Mouse (Mus musculus) small intestine, adult 2 months (tissue): ENCODE data around the gene Tmem51. TPM values are rescaled to one million over a fixed set of nuclear protein-coding genes. Genes with fewer than 3 reads are reported as not detected.
"Not testable (repeated sequence)": the region's sequence is repeated elsewhere in the genome, so short reads cannot be mapped to it uniquely, and the experiment has no call there.

Experiments
- H3K27ac ChIP-seq: fragments of 200-500 bp; 2 replicates; pipeline ENCODE4 v1.5.1; 2012; ENCODE audit warnings: low read depth, low read length, control low read depth, inconsistent platforms; ENCODE audit not compliant: insufficient read depth
- H3K27me3 ChIP-seq: fragments of 200-500 bp; 2 replicates; pipeline ENCODE4 v1.6.1; 2012; ENCODE audit warnings: mild to moderate bottlenecking, moderate library complexity, low read length, inconsistent platforms; ENCODE audit not compliant: control insufficient read depth, insufficient read depth
- H3K36me3 ChIP-seq: fragments of 200-500 bp; 2 replicates; pipeline ENCODE4 v1.6.1; 2012; ENCODE audit warnings: mild to moderate bottlenecking, low read length, control low read depth, inconsistent platforms; ENCODE audit not compliant: control insufficient read depth, insufficient read depth
- H3K4me1 ChIP-seq: fragments of 200-500 bp; 2 replicates; pipeline ENCODE4 v1.6.1; 2012; ENCODE audit warnings: low read length, inconsistent platforms, mixed read lengths; ENCODE audit not compliant: control insufficient read depth, insufficient read depth, insufficient read length
- H3K4me3 ChIP-seq: fragments of 200-500 bp; 2 replicates; pipeline ENCODE4 v1.5.1; 2012; ENCODE audit warnings: low read depth, mild to moderate bottlenecking, control low read depth, inconsistent platforms, low read length, moderate library complexity
- CTCF ChIP-seq: fragments of 200-500 bp; IDR thresholded peaks from 2 replicates; pipeline ENCODE4 v1.5.1; 2012; ENCODE audit warnings: low read depth, mild to moderate bottlenecking, control low read depth, inconsistent platforms, low read length, moderate library complexity, mixed read lengths; ENCODE audit not compliant: insufficient replicate concordance, insufficient read length; ENCODE audit errors: extremely low read depth
- POLR2A ChIP-seq: fragments of 200-500 bp; IDR thresholded peaks from 2 replicates; pipeline ENCODE4 v1.6.1; 2012; ENCODE audit warnings: low read depth, mild to moderate bottlenecking, control low read depth, inconsistent platforms, low read length, moderate library complexity
- WGBS: fragments of 180-500 bp; shearing (Covaris S2); methylation state at CpG from one replicate; pipeline ENCODE4 v1.1.7; 2018; 5-methylcytosine and 5-hydroxymethylcytosine counted together
- polyA plus RNA-seq: library from polyadenylated mRNA; depleted of rRNA; stranded (reverse); fragments of >200 nt; gene quantifications from 2 replicates; pipeline ENCODE4 v1.2.3, GENCODE M21; 2012

Tmem51 gene
- polyA plus RNA-seq, 1 experiment: 30.5 TPM

GRCm38 (mm10) chr4:141998282-141998821 is 85.8 kb downstream of the Tmem51 start:
- Histone ChIP-seq H3K36me3 (no peaks in the 10 kb centered on the region), H3K4me3 (peak overlapping the region; percentile 60), H3K27ac (peak overlapping the region; percentile 77), H3K4me1 (peaks cover 23% of the 10 kb centered on the region), H3K27me3 (no peaks in the 10 kb centered on the region)
- TF ChIP-seq CTCF: no peak
- TF ChIP-seq POLR2A: no peak
- 10% methylated on average over 11 of the region's 11 CpGs for WGBS

DNA sequence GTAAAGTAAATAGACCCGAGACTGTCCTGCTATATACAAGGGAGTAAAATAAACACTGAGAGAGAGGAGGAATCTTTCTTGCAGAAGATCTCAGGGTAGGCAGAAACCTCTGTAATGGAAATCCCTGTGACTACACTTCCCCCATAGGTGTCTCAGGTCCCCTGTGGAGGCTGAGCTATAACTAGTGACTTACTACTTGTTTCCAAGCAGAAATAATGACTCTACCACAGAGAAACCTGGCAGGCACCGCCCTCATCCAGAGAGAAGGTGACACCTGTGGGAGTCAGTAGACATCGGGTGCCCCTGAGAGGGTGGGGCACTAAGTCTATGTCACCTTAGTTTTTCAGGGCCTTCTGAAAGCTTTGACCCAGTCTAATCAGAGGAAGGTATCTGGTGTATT is 87.2 kb downstream of the Tmem51 start:
- H3K4me1 ChIP-seq: peaks cover 33% of the 10 kb centered on the region
- no peaks in the 10 kb centered on the region for H3K36me3 ChIP-seq
- H3K27ac ChIP-seq: 0 out of 2 replicates have a peak overlapping the region, but pooled peaks have one; percentile 38
- H3K4me3 ChIP-seq: no peak overlapping the region
- 27% methylated on average over 3 of the region's 3 CpGs for WGBS
- H3K27me3 ChIP-seq: no peaks in the 10 kb centered on the region
- TF ChIP-seq POLR2A: no peak
- TF ChIP-seq CTCF: no peak

DNA sequence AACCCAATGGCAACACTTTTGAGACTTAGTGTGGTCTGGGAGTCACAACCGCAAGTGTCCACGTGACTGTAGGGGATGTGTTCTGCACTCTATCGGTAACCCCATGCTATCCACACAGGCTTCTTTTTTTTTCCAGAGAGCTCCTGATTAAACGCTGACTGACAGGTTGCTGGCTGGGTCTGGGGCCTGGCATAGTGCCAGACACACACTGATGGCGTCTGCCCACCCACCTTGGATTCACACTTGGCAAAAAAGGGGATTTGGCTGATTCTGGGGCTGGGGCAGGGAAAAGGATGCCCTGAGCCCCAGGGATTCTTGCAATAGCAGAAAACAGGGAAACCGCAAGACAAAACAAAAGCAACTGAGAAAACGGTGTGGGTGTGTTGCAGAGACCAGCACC is 88.0 kb downstream of the Tmem51 start:
- Histone ChIP-seq H3K27ac (no peak overlapping the region), H3K4me1 (peaks cover 34% of the 10 kb centered on the region), H3K27me3 (no peaks in the 10 kb centered on the region), H3K36me3 (no peaks in the 10 kb centered on the region), H3K4me3 (no peak overlapping the region)
- TF ChIP-seq CTCF (no peak), POLR2A (no peak)
- 74% methylated on average over 7 of the region's 7 CpGs for WGBS

- not testable (repeated sequence) for H3K27me3 ChIP-seq, H3K36me3 ChIP-seq, H3K4me3 ChIP-seq, H3K27ac ChIP-seq
- peaks cover 30% of the 10 kb centered on the region for H3K4me1 ChIP-seq
- WGBS: 48% methylated on average over 2 of the region's 2 CpGs
Observed at GRCm38 (mm10) chr4:141994062-141994471, 90.0 kb downstream of the Tmem51 start.

- WGBS: 72% methylated on average over 5 of the region's 5 CpGs
- Histone ChIP-seq H3K27ac (0 out of 2 replicates have a peak overlapping the region, but pooled peaks have one; percentile 4), H3K27me3 (no peaks in the 10 kb centered on the region), H3K4me3 (no peak overlapping the region), H3K4me1 (peaks cover 29% of the 10 kb centered on the region), H3K36me3 (no peaks in the 10 kb centered on the region)
- TF ChIP-seq POLR2A: no peak
Observed at GRCm38 (mm10) chr4:141993347-141994061, 90.6 kb downstream of the Tmem51 start.

- Histone ChIP-seq H3K27ac (no peak overlapping the region), H3K4me1 (peaks cover 24% of the 10 kb centered on the region), H3K4me3 (peak overlapping the region; percentile 23), H3K36me3 (no peaks in the 10 kb centered on the region), H3K27me3 (no peaks in the 10 kb centered on the region)
- TF ChIP-seq POLR2A: no peak
- TF ChIP-seq CTCF: no peak
- WGBS: 27% methylated on average over 14 of the region's 14 CpGs
Observed at GRCm38 (mm10) chr4:141992530-141993204, 91.4 kb downstream of the Tmem51 start.

GRCm38 (mm10) chr4:141988178-141988577 is 95.9 kb downstream of the Tmem51 start:
- H3K4me1 ChIP-seq: peaks cover 12% of the 10 kb centered on the region
- H3K4me3 ChIP-seq: no peak overlapping the region
- H3K27ac ChIP-seq: no peak overlapping the region
- TF ChIP-seq CTCF (no peak), POLR2A (no peak)
- 84% methylated on average over 1 of the region's 1 CpGs for WGBS
- no peaks in the 10 kb centered on the region for H3K36me3 ChIP-seq
- no peaks in the 10 kb centered on the region for H3K27me3 ChIP-seq
